Mouse (Mus musculus) urinary bladder, postnatal 14 days (tissue): ENCODE data around the gene Foxp1.
A peak's percentile ranks its signal among the peaks of the same experiment; 100 is the strongest.

Source experiments
- DNase-seq: peaks from one replicate; pipeline ENCODE4 v3.0.0; 2021; ENCODE audit warnings: low spot score

Foxp1 gene

DNA sequence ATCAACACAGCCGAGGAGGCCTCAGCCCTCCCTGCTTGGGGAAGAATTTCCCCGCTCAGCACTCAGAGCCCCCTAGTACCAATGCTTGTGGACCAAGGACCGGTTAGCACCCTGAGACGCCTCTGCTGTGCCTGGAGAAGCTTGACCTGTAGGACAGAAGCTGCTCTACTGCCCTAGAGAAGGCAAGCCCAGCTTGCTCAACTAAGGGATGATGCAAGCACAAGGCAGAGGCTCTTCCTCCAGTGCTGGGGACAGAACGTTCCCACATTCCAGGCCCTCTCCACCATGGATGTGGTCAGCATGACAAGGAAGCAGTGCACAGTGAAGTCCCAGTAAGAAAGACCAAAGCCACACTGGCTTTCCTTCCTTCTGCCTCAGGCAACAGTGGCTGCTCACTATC is 347.1 kb downstream of the Foxp1 start:
- DNase-seq = peak; percentile 44

- DNase-seq = no peak
Observed at GRCm38 (mm10) chr6:99173902-99174210, 348.7 kb downstream of the Foxp1 start.

DNA sequence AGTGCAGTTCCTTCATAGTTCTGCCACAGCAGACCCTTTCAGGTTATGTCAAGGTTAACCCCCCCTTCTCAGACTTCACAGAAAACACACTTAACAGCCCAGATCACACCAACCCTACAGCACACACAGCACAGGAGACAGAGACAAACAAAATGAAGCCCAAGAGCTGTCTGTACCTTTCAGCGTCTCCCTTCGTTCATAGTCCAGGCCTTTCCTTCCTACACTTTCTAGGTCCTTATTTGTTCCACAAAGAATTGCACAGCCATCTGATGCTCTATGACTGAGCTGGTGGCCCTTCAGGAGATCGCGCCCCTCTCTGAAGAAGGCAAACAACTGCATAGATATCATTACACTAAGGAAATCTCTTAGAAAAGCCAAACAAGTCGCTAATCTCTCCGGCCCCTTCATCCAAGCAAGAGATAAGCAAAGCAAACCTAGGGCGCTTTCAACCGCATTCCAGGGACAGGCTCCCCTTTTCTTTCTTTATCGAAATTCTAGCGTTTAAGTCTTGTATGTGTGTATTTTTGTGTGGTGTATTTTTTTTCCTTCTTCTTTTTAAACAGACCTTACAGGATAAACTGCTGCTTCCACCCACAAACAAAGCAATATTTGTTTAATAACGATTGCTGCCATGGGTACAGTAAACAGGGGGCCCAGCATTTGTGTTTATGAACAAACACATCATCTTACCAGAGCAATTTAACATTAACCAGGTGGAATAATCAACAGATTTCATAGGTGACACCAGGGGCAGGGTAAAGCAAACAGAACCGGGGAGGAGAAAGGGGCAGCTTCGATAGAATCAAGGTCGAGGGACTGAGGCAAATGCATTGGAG is 349.2 kb downstream of the Foxp1 start:
- no peak for DNase-seq

GRCm38 (mm10) chr6:99172589-99172986 is 349.9 kb downstream of the Foxp1 start:
- DNase-seq = no peak

DNA sequence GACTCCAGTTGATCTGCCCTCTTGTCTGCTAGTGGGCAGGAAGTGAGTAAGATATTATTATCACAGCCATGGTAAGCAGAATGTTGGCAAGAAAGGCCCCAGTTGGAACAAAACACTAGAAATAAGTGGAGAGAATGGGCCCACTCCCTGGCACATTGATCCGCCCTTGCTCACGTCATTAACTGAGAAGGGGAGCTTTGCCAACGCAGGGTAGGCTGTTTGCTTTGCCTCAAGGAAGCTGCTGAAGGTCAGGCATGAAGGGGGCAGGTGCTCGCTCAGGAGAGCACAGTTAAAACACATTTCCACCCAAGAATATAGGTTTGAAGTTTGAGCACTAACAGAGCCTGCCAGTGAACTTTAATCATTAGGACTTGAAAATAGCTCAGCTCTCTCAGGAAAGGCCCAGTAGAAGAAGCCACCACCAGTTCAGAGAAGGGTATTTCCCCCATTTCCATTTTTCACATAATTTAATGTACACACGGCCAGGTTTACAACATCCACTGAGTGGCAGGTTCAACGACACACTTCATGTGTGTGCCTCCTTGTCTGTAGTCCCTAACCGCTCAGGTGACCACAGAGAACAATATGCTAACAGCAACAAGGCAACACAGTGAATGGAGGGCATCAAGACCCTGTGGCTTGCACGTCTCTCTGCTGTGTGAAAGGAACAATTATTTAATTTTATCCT is 350.5 kb downstream of the Foxp1 start:
- no peak for DNase-seq

GRCm38 (mm10) chr6:99171281-99171825 is 351.2 kb downstream of the Foxp1 start:
- DNase-seq = no peak

GRCm38 (mm10) chr6:99168727-99169126 is 353.8 kb downstream of the Foxp1 start:
- no peak for DNase-seq

GRCm38 (mm10) chr6:99167001-99167400 is 355.5 kb downstream of the Foxp1 start:
- DNase-seq = no peak

- peak; percentile 21 for DNase-seq
Observed at GRCm38 (mm10) chr6:99166169-99166568, 356.4 kb downstream of the Foxp1 start.

- DNase-seq = no peak
Observed at GRCm38 (mm10) chr6:99164760-99165159, 357.8 kb downstream of the Foxp1 start.

GRCm38 (mm10) chr6:99162716-99163115 is 359.8 kb downstream of the Foxp1 start:
- DNase-seq = no peak

- DNase-seq = no peak
Observed at GRCm38 (mm10) chr6:99160348-99160693, 362.2 kb downstream of the Foxp1 start.

DNA sequence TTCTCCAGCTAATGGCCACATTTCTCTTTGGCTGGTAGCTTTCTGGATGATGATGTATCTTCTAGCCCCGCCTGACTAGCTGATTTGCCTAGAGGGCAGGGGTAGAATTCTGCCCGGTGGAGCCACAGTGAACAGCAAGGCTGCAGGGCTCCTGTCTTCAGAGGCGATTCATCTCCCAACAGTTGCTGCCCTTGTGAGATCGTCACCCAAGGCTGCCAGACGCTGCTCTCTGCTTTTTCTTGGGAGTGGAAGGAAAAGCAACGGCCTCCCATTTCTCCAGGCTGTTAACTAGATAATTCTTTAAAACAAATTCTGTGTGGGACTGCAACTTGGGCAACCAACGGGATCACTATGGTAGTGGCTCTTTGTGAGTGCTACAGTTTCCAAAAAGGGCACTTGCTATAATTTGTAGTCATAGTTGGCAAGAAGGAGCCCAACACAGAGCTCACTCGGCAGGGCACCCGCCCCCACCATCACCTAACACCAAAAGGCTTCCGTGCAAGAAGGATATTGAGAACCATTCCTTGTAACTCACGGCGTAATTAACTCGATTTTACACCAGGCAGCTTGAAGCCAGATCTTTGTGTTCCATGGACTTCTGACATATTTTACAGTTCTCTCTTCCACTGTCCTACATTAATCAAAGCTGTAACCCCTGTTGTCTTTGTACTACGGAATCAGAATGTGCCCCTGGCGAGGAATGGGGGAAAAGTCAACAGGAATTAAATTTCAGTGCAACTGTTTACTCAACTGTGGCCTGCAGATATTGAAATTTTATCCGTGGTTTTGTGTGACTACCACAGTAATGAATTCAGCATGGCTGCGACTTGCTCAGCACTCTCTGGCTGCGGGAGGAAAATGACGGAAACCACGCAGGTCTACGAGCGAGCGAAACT is 362.8 kb downstream of the Foxp1 start:
- no peak for DNase-seq

GRCm38 (mm10) chr6:99153682-99154081 is 368.8 kb downstream of the Foxp1 start:
- DNase-seq = no peak

DNA sequence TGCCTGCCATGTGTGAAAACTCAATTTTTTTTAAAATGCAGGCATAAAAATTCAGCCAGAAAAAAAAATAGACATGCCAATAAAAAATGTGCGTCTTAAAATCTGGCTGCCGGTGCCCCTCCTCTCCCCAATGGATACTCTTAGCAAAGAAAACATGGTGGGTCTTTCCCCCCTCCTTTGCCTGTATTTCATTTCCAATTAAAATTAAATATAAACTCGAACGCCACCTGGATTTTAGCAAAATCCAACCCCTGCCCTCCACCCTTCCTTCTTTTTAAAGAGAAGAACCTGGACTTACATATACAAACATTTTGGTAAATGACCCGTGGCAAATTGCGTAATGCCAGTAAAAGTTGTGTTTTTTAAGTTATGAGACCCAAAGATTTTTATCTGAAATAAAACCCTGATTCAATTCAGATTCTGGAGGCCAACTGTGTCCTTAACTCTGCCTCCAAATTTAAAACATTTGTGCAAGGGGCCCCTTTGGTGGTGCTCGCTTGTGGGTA is 376.1 kb downstream of the Foxp1 start:
- no peak for DNase-seq

- DNase-seq = no peak
Observed at GRCm38 (mm10) chr6:99145033-99145432, 377.5 kb downstream of the Foxp1 start.

DNA sequence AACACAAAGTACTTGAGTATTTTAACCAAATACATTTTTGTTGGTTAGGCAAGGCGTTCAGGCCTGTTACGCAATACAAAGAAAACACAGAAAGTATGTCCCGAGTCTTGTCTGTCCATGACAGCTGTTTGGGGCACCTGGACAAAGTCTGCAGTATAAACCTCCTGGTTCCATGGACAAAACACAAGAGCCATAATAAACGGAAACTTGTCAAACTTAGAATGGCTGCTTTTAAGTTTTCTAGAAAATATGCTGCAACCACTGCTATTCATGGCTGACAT is 378.8 kb downstream of the Foxp1 start:
- DNase-seq = no peak

DNA sequence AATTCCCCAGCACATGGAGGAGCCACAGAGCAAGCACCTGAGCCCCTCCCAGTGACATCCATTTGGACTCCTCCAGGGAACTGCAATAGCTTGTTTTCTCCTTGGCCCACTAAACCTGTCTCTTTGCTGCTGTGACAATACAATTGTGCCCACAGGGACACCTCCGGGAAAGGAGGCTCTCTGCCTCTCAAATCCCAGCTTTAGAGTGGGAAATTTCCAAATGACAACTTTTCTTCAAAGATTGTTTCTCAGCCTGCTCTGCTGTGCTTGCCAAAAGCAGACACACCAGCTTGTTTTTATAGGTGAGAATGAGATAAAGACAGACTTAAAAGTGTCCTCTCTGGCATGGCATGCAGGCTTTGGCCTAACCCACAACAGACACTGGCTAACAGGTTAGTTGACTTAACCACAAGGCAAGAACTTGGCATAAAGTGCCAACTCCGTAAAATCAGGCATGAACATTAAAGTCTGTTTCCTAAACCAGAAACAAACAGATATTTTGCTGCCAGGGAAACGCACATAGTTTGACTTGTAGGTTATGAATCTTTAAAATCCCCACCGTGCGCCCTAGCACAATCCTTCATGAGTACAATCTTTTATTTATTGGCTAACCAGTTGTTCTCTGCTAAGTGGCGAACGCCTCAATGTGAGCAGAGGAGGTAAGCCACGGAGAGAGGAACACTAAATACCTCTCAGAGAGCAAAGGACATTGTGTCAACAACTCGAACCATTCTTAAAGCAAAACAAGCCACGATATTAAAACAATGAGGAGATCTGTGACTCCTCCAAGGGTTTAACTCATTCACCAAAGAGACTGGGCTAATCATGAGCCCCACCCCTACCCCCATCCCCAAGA is 379.4 kb downstream of the Foxp1 start:
- no peak for DNase-seq

DNA sequence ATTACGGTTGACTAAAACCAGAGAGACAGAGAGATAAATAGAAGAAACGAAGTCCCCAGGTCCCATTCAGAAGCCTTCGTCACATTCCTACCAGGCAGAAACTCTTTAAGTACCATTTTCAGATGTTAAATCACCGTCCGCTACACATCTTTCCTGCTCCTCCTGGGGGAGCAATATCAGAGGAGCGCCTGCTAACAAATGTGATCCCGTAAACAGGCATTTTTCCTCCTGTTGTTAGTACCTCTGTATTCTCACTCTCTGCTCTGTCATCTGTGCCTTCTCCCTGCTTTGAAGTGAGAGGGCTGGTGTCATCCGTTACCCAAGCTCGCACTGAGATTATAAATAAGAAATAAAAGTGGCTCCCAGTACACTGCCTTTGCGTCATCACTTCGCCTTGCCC is 384.5 kb downstream of the Foxp1 start:
- DNase-seq = no peak

GRCm38 (mm10) chr6:99137071-99137470 is 385.4 kb downstream of the Foxp1 start:
- DNase-seq = no peak

GRCm38 (mm10) chr6:99135938-99136729 is 386.4 kb downstream of the Foxp1 start:
- DNase-seq = no peak
